Mouse (Mus musculus) lung, postnatal 0 days (tissue): ENCODE results near the gene Pip5kl1.

ENCODE experiments used
- CTCF ChIP-seq: IDR thresholded peaks from 2 replicates; pipeline ENCODE4 v1.5.1; 2016; ENCODE audit warnings: antibody characterized with exemption, mild to moderate bottlenecking
- EP300 ChIP-seq: IDR thresholded peaks from 2 replicates; pipeline ENCODE4 v1.6.1; 2016; ENCODE audit warnings: antibody characterized with exemption, mild to moderate bottlenecking, control low read depth

GRCm38 (mm10) chr2:32568149-32568548 lies 6.4 kb upstream of the Pip5kl1 start:
- TF ChIP-seq CTCF (no peak), EP300 (no peak)
